8 mouse cellular contexts compared by ENCODE assay signal in the genomic region with DNA sequence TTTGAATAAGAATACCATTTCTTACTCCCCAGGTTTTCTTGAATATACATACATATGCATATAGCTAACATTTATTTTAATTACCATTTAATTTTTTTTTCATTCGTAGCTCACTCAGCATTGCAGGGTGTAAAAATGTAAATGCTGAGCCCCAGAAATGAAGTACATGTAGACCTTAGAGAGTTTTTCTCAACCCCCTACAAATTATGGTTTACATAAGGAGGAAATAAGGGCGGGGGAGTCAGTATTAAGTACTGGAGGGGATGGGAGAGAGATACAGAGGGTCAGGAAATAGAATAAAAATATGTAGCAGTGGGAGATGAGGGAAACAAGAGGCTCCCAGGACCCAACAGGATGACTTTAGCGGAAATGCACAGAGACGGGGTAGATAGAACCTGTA.
DNase-seq lines count a peak whose midpoint lies in the region; ATAC-seq and TF ChIP-seq lines count a peak whose summit lies in the region.

No protein-coding gene starts in this region.

- H3K36me3 ChIP-seq in forebrain, embryonic 13.5 days (ENCODE audit: poor library complexity, severe bottlenecking) = no peaks in the 10 kb centered on the region
- no peaks in the 10 kb centered on the region for H3K36me3 ChIP-seq in intestine, embryonic 16.5 days (ENCODE audit: control insufficient read depth, insufficient read depth, low read length)
- no peaks in the 10 kb centered on the region for H3K36me3 ChIP-seq in neural tube, embryonic 13.5 days

- H3K4me3 ChIP-seq in layer of hippocampus, adult 2 months = peak overlapping the region; percentile 20; the same call in 1 of the 2 replicates
- no peak overlapping the region for H3K4me3 ChIP-seq in forebrain, embryonic 13.5 days
- no peak overlapping the region for H3K4me3 ChIP-seq in intestine, embryonic 16.5 days (ENCODE audit: low read length)
- H3K4me3 ChIP-seq in neural tube, embryonic 13.5 days = peak overlapping the region; percentile 10; the same call in 1 of the 2 replicates

- ATAC-seq in forebrain, embryonic 13.5 days = peak; percentile 53
- ATAC-seq in intestine, embryonic 16.5 days = peak; percentile 17
- peak; percentile 47 for ATAC-seq in neural tube, embryonic 13.5 days (ENCODE audit: low read depth)

- WGBS in forebrain, embryonic 13.5 days = 24% methylated on average over 4 of the region's 4 CpGs
- 32% methylated on average over 4 of the region's 4 CpGs for WGBS in intestine, embryonic 16.5 days
- WGBS in neural tube, embryonic 13.5 days = 28% methylated on average over 4 of the region's 4 CpGs

- H3K9ac ChIP-seq in forebrain, embryonic 13.5 days = 0 out of 2 replicates have a peak overlapping the region, but pooled peaks have one; percentile 48
- H3K9ac ChIP-seq in intestine, embryonic 16.5 days (ENCODE audit: low read depth, low read length) = peak overlapping the region; percentile 30; the same call in 1 of the 2 replicates
- H3K9ac ChIP-seq in neural tube, embryonic 13.5 days = peak overlapping the region; percentile 63; the same call in 1 of the 2 replicates

- no peak for DNase-seq in layer of hippocampus, adult 2 months (ENCODE audit: low spot score in 2 of 2)
- DNase-seq in layer of hippocampus, postnatal 25 days (ENCODE audit: extremely low spot score in 1 of 2, low spot score in 1 of 2) = no peak
- DNase-seq in spleen, postnatal 10 days (ENCODE audit: low spot score in 2 of 2) = no peak
- DNase-seq in adipocyte (ENCODE audit: low spot score) = no peak
- DNase-seq in layer of hippocampus, postnatal 14 days (ENCODE audit: low spot score in 2 of 2) = no peak

- H3K4me2 ChIP-seq in forebrain, embryonic 13.5 days = peak overlapping the region; percentile 51
- H3K4me2 ChIP-seq in intestine, embryonic 16.5 days (ENCODE audit: low read depth, low read length) = peak overlapping the region; percentile 38
- peak overlapping the region; percentile 49 for H3K4me2 ChIP-seq in neural tube, embryonic 13.5 days

- H3K27ac ChIP-seq in layer of hippocampus, adult 2 months = peak overlapping the region; percentile 91
- peak overlapping the region; percentile 96 for H3K27ac ChIP-seq in forebrain, embryonic 13.5 days
- peak overlapping the region; percentile 76 for H3K27ac ChIP-seq in intestine, embryonic 16.5 days (ENCODE audit: low read length)
- H3K27ac ChIP-seq in neural tube, embryonic 13.5 days (replicated peaks) = peak overlapping the region; percentile 94

- H3K4me1 ChIP-seq in forebrain, embryonic 13.5 days = peaks cover 25% of the 10 kb centered on the region
- peaks cover 11% of the 10 kb centered on the region for H3K4me1 ChIP-seq in intestine, embryonic 16.5 days (ENCODE audit: control insufficient read depth, insufficient read depth, low read length)
- H3K4me1 ChIP-seq in neural tube, embryonic 13.5 days (replicated peaks) = peaks cover 38% of the 10 kb centered on the region

- H3K27me3 ChIP-seq in forebrain, embryonic 13.5 days = no peaks in the 10 kb centered on the region
- no peaks in the 10 kb centered on the region for H3K27me3 ChIP-seq in intestine, embryonic 16.5 days (replicated peaks; ENCODE audit: control insufficient read depth, insufficient read depth, low read length)
- no peaks in the 10 kb centered on the region for H3K27me3 ChIP-seq in neural tube, embryonic 13.5 days

- no peaks in the 10 kb centered on the region for H3K9me3 ChIP-seq in forebrain, embryonic 13.5 days (replicated peaks)
- H3K9me3 ChIP-seq in intestine, embryonic 16.5 days (ENCODE audit: control insufficient read depth, low read length) = no peaks in the 10 kb centered on the region
- no peaks in the 10 kb centered on the region for H3K9me3 ChIP-seq in neural tube, embryonic 13.5 days

- no peak for TF ChIP-seq CTCF in layer of hippocampus, adult 2 months (conservative IDR thresholded peaks at IDR 0.05)

Comparison
In these comparisons a context has a peak if more than half of its experiments do, and no peak if none do; other contexts are left out.
1. H3K4me3 ChIP-seq: peak in layer of hippocampus, adult 2 months (single experiment) and neural tube, embryonic 13.5 days (single experiment); none in forebrain, embryonic 13.5 days (single experiment) and intestine, embryonic 16.5 days (single experiment).
2. Peak in every context shown above with its lines, with median percentiles within 50 percentile points of each other: H3K27ac ChIP-seq, ATAC-seq, H3K4me2 ChIP-seq and H3K9ac ChIP-seq.